In the genomic region with DNA sequence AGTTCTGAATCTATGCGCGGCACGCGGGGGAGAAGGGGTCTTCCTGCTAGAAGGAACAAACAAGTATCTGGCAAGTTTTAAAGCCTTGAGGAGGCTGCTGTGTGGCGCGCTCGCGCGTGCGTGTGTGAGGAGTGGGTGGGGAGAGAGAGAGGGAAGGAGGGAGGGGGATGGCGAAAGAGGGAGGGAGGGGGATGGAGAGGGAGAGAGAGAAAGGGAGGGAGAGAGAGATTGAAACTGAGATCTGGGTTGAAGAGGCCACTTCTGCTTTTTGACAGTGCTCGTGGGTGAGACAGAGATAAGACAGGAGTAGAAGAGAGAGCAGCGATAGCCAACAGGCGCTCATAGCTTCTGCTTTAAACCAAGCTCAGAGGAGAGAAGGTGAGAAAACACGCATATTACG, we compare ENCODE assay signal across 11 mouse cellular contexts.
DNase-seq lines count a peak whose midpoint lies in the region; ATAC-seq and TF ChIP-seq lines count a peak whose summit lies in the region.
"Had no signal": no experiment of that assay in that cellular context is flagged by ENCODE, and none has a peak within 500 bp of the region (broad histone marks: within the 10 kb centered on the region; RNA-seq: fewer than 3 reads in every experiment).

No protein-coding gene starts in this region.

- no peaks in the 10 kb centered on the region for H3K4me1 ChIP-seq in intestine, embryonic 14.5 days (replicated peaks; ENCODE audit: control insufficient read depth, insufficient read depth, low read length)
- H3K4me1 ChIP-seq in intestine, postnatal 0 days (replicated peaks; ENCODE audit: control insufficient read depth, insufficient read depth, low read length) = no peaks in the 10 kb centered on the region
- no peaks in the 10 kb centered on the region for H3K4me1 ChIP-seq in limb, embryonic 14.5 days (ENCODE audit: control insufficient read depth, insufficient read depth, low read length)
- 0 out of 2 replicates have a peak, but pooled peaks cover 7% of the 10 kb centered on the region for H3K4me1 ChIP-seq in forebrain, embryonic 10.5 days
- H3K4me1 ChIP-seq: forebrain, embryonic 12.5 days had no signal

- no peaks in the 10 kb centered on the region for H3K9me3 ChIP-seq in intestine, embryonic 14.5 days (ENCODE audit: control insufficient read depth, low read length)
- H3K9me3 ChIP-seq in intestine, postnatal 0 days (ENCODE audit: control insufficient read depth) = no peaks in the 10 kb centered on the region
- H3K9me3 ChIP-seq in limb, embryonic 14.5 days (ENCODE audit: control insufficient read depth, low read length) = no peaks in the 10 kb centered on the region
- no peaks in the 10 kb centered on the region for H3K9me3 ChIP-seq in forebrain, embryonic 10.5 days
- H3K9me3 ChIP-seq: forebrain, embryonic 12.5 days; hindbrain, embryonic 10.5 days had no signal

- no peak for TF ChIP-seq POLR2A in limb, embryonic 14.5 days (IDR thresholded peaks at IDR 0.05; ENCODE audit: borderline replicate concordance, extremely low read depth, insufficient read depth, insufficient read length)

- H3K9ac ChIP-seq in intestine, embryonic 14.5 days (ENCODE audit: low read length) = no peak overlapping the region
- no peak overlapping the region for H3K9ac ChIP-seq in intestine, postnatal 0 days (ENCODE audit: low read depth, low read length)
- no peak overlapping the region for H3K9ac ChIP-seq in limb, embryonic 14.5 days (ENCODE audit: low read depth, low read length, severe bottlenecking)
- H3K9ac ChIP-seq: forebrain, embryonic 12.5 days had no signal

- DNase-seq in intestine, embryonic 14.5 days (ENCODE audit: low spot score) = no peak
- peak; percentile 8 for DNase-seq in thymus, postnatal 25 days
- no peak for DNase-seq in thymus, postnatal 0 days (ENCODE audit: low spot score)
- DNase-seq in limb, embryonic 14.5 days (ENCODE audit: low spot score) = no peak
- DNase-seq in gastrocnemius, postnatal 10 days = no peak
- no peak for DNase-seq in yolk sac, embryonic 10.5 days (ENCODE audit: low spot score)
- no peak for DNase-seq in forebrain, embryonic 10.5 days (ENCODE audit: extremely low spot score, low spot score)
- DNase-seq: cerebellum, postnatal 36 days had no signal

- no peaks in the 10 kb centered on the region for H3K27me3 ChIP-seq in intestine, embryonic 14.5 days (replicated peaks; ENCODE audit: control insufficient read depth, insufficient read depth, low read length)
- H3K27me3 ChIP-seq in intestine, postnatal 0 days (replicated peaks; ENCODE audit: control insufficient read depth, insufficient read depth, low read length) = no peaks in the 10 kb centered on the region
- H3K27me3 ChIP-seq in limb, embryonic 14.5 days (ENCODE audit: control insufficient read depth, insufficient read depth, low read length) = no peaks in the 10 kb centered on the region
- H3K27me3 ChIP-seq in forebrain, embryonic 10.5 days (ENCODE audit: poor library complexity, severe bottlenecking) = peaks cover 10% of the 10 kb centered on the region; the same call in 1 of the 2 replicates
- H3K27me3 ChIP-seq: forebrain, embryonic 12.5 days had no signal

- TF ChIP-seq CTCF in intestine, postnatal 0 days (IDR thresholded peaks at IDR 0.05; ENCODE audit: low read depth) = no peak

- no peaks in the 10 kb centered on the region for H3K36me3 ChIP-seq in intestine, embryonic 14.5 days (ENCODE audit: control insufficient read depth, insufficient read depth, low read length)
- no peaks in the 10 kb centered on the region for H3K36me3 ChIP-seq in intestine, postnatal 0 days (ENCODE audit: control insufficient read depth, insufficient read depth)
- no peaks in the 10 kb centered on the region for H3K36me3 ChIP-seq in limb, embryonic 14.5 days (ENCODE audit: control insufficient read depth, insufficient read depth, low read length)
- H3K36me3 ChIP-seq in forebrain, embryonic 10.5 days (replicated peaks) = no peaks in the 10 kb centered on the region
- H3K36me3 ChIP-seq: forebrain, embryonic 12.5 days; hindbrain, embryonic 10.5 days had no signal

- WGBS in intestine, embryonic 14.5 days = 23% methylated on average over 16 of the region's 16 CpGs
- 32% methylated on average over 16 of the region's 16 CpGs for WGBS in intestine, postnatal 0 days
- 48% methylated on average over 16 of the region's 16 CpGs for WGBS in limb, embryonic 14.5 days
- 58% methylated on average over 16 of the region's 16 CpGs for WGBS in forebrain, embryonic 10.5 days

- no peak overlapping the region for H3K27ac ChIP-seq in intestine, embryonic 14.5 days (ENCODE audit: low read depth)
- H3K27ac ChIP-seq in intestine, postnatal 0 days (ENCODE audit: low read depth, low read length) = no peak overlapping the region
- H3K27ac ChIP-seq in limb, embryonic 14.5 days (replicated peaks; ENCODE audit: low read depth, low read length) = no peak overlapping the region
- no peak overlapping the region for H3K27ac ChIP-seq in forebrain, embryonic 10.5 days
- H3K27ac ChIP-seq: forebrain, embryonic 12.5 days; hindbrain, embryonic 10.5 days had no signal

- H3K4me2 ChIP-seq in intestine, embryonic 14.5 days (ENCODE audit: low read length) = peak overlapping the region; percentile 39
- H3K4me2 ChIP-seq in intestine, postnatal 0 days (replicated peaks; ENCODE audit: low read depth) = no peak overlapping the region; the same call in 1 of the 2 replicates
- peak overlapping the region; percentile 11; the same call in 1 of the 2 replicates for H3K4me2 ChIP-seq in limb, embryonic 14.5 days (replicated peaks; ENCODE audit: low read depth, low read length, severe bottlenecking)
- H3K4me2 ChIP-seq: forebrain, embryonic 12.5 days had no signal

- no peak for ATAC-seq in intestine, embryonic 14.5 days (replicated peaks; ENCODE audit: low FRiP score, low TSS enrichment, low read depth)
- ATAC-seq in intestine, postnatal 0 days = no peak
- no peak for ATAC-seq in limb, embryonic 14.5 days (ENCODE audit: low FRiP score, low read depth)

- H3K4me3 ChIP-seq in intestine, embryonic 14.5 days (ENCODE audit: low read depth, low read length) = peak overlapping the region; percentile 8; the same call in 1 of the 2 replicates
- no peak overlapping the region for H3K4me3 ChIP-seq in intestine, postnatal 0 days (ENCODE audit: low read depth, low read length)
- no peak overlapping the region for H3K4me3 ChIP-seq in limb, embryonic 14.5 days (replicated peaks; ENCODE audit: low read length)
- H3K4me3 ChIP-seq in forebrain, embryonic 10.5 days = no peak overlapping the region
- H3K4me3 ChIP-seq: forebrain, embryonic 12.5 days; hindbrain, embryonic 10.5 days had no signal
